Mouse (Mus musculus) urinary bladder, postnatal 4 days (tissue): ENCODE data around the gene Matk.

Experiments used
- DNase-seq, 2 experiments: peaks; one replicate each; pipeline ENCODE4 v3.0.0; 2021 to 2022; ENCODE audit warnings: low spot score in 2 of 2

Gene Matk

GRCm38 (mm10) chr10:81242021-81242420 is 10.7 kb upstream of the Matk start:
- no peak for DNase-seq

DNA sequence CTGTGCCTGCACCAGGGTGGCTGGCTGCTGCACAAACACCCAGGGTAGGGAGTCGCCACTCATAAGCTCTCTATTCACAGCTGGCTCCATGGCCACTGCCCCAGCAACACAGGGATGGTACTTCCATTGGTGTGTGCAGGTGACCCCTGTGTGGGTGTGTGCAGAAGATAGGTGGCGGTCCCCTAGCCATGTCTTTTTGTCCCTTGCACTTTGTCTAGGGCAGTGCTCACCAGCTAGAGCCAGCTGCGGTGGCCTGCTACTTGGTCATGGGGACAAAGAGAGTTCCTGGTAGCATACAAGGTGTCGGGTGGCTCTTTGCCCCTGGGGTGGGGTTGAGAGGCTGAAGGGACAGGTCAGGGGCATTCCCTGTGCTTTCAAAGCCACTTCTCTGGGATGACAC is 8.6 kb upstream of the Matk start:
- no peak for DNase-seq

DNA sequence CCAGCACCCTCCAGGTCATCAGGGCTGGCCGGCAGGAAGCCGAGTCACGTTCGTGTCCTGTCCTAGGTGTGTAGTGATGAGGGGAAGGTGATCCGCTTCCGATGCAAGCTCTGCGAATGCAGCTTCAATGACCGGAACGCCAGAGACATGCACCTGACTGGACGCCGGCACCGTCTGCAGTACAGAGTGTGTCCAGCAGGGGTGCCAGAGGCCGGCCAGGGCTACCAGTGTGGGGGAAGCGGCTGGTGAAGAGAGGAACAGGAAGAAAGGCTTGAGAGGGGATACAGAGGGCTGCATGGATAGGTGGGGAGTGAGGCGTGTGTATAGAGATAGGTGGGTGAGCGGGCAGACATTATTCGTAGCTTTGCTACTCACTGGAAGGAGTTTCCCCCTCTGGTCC is 8.1 kb upstream of the Matk start:
- peak; percentile 62 to 85 for DNase-seq

- DNase-seq: no peak
Observed at GRCm38 (mm10) chr10:81245166-81245565, 7.6 kb upstream of the Matk start.

- no peak for DNase-seq
Observed at GRCm38 (mm10) chr10:81247804-81248203, 4.9 kb upstream of the Matk start.

DNA sequence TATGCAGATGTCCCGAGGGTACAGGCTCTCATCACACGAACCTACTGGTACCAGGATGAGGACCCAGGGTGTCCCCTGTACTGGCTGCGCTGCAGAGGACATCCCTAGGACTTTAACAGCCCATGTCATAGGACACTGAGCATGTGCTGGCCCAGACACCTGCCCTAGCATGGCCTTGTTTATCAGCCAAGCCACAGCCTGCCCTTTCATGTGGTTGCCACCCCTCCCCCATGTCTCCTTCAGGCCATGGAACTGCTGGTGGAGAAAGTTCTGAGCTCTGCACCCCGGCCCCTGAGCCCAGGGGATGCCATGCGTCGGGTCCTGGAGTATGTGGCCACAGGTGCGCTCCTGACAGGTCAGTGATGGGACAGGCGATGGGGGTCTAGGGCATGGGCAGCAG is 3.3 kb upstream of the Matk start:
- DNase-seq: no peak

GRCm38 (mm10) chr10:81254886-81255285 is 2.2 kb downstream of the Matk start:
- DNase-seq: no peak

DNA sequence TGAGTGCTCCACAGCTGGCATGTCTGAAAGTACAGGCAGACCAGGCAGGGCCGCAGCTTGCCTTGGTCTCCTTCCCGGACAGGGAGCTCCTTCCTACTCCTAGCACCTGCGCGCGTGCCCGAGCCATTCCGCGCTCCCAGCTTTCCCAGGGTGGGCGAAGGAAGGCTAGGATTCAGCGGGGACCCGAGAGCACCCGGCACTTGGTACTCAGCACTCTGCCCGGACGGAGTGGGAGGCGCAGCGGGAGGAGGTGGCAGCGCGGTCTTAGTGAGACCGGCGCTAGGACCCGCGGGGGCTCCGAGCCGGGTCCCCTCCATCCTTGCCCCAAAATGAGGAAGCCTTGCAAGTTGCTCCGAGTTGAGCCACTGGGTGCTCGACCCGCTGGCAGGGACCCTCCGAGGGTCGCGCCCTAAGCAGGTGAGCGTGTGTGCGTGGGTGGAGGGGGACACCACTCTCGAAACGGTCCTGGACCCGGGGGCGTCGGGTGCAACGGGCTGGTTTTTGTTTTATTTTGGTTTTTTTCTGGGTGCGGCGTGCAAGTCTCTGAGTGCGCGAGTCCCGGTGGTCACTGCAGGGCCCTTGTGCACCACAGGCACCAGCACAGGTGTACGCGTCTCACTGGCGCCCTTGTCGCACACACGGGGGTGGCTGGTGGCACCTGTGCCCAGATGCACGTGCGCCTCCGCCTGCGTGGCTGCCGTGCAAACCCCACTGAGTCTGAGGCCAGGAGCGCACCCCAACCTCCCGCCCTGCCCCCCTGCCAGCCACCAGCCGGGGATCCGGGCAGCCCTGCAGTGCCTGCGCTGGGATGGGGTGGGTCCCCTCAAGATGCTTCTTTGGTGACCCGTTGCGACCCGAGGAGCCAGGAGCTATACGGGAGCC is 4.7 kb downstream of the Matk start:
- DNase-seq: no peak

DNA sequence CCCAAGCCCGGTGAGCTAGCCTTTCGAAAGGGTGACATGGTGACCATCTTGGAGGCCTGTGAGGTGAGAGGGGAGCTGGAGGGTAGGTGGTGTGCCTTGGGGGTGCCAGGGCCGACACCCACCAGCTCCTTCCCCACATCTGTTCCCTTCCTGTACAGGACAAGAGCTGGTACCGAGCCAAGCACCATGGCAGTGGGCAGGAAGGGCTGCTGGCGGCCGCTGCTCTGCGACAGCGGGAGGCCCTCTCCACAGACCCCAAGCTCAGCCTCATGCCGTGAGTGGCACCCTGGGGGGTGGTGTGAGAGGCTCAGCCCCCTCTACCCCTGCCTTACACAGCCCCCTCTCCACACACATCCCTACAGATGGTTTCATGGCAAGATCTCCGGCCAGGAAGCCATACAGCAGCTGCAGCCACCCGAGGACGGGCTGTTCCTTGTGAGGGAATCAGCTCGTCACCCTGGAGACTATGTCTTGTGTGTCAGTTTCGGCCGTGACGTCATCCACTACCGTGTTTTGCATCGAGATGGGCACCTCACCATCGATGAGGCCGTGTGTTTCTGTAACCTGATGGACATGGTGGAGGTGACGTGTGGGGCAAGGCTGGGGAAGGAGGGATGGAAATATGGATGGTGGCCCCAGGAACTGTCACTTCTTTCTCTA is 6.6 kb downstream of the Matk start:
- DNase-seq: no peak

- DNase-seq: no peak
Observed at GRCm38 (mm10) chr10:81261025-81261424, 8.3 kb downstream of the Matk start.

- DNase-seq: no peak
Observed at GRCm38 (mm10) chr10:81265540-81265939, 12.8 kb downstream of the Matk start.

GRCm38 (mm10) chr10:81266211-81267105 is 13.7 kb downstream of the Matk start, which contains the start of the genes Mrpl54 and Apba3:
Mrpl54 (minus strand) TSS chr10:81266934.
Apba3 (plus strand) TSS chr10:81266960.
- DNase-seq: peak; percentile 94

DNA sequence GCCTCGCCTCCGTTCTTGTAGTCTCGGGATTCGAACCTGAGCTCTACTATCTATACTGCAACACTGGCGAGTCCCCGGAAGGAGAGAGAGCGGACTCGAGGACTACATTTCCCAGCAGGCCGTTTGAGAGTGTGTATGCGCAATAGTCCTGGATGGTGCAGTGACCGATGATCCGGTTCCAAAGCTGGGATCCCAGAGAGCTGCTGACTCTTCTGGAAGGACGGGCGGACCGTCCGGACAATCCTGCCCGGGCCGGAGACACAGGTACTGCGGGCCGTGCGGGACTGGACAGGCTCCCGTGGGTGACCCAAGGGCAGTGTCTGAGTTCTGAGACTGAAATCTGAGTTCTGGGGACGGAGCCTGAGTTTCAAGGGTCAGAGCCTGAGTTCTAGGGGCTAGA is 15.3 kb downstream of the Matk start:
- DNase-seq: peak; percentile 74 to 77

DNA sequence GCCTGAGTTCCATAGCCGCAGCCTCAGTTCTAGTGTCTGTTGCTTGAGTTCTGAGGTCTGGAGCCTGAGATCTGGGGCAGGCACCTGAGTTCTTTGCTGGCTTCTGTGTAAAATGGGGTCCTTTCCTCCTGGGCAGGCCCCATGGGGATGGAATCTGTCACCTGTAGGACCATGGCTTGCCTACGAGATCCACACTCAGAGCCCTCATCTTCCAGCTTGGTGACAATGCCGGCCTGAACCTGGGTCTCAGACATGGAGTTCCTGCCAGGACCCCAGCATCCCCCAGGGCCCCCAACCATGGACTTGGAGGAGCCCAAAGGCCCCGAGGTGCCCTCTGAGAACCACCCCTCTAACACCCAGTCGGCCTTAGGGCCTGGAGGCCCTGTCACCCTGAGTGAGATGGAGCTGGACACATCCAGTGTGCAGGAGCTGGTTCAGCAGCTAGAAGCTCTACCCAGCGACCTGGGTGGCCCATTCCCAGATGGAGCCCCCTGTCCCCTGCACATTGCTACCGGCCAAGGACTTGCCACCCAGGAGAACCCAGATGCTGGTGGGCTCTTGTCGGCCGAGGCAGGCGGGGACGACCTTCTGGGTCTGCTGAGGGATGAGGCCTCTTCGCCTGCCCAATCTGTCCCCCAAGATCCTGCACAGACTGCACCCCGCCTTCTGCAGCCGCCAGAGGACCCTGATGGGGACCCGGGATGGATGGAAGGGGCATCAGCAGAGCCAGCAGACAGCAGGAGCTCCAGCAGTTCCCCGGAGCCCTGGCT is 16.1 kb downstream of the Matk start:
- no peak for DNase-seq

GRCm38 (mm10) chr10:81272356-81272755 is 19.6 kb downstream of the Matk start:
- no peak for DNase-seq

DNA sequence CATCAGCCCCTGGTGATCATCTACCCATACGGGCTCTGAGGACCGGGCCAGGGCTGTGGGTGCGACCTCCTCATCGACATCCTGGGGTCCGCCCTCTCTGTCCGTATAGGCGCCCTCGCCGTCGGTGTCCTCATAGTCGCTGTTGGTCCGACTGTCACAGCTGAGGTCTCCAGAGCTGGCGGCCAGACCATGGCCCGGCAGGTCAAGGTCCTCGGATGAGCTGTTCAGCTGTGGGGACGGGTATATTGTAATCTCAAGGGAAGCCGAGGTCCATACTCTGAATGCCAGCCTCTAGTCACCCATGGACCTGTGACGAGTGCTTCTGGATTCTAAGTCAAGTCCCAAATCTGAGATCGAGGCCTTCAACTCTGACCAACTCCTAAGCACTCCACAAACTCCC is 21.1 kb downstream of the Matk start:
- DNase-seq: no peak

DNA sequence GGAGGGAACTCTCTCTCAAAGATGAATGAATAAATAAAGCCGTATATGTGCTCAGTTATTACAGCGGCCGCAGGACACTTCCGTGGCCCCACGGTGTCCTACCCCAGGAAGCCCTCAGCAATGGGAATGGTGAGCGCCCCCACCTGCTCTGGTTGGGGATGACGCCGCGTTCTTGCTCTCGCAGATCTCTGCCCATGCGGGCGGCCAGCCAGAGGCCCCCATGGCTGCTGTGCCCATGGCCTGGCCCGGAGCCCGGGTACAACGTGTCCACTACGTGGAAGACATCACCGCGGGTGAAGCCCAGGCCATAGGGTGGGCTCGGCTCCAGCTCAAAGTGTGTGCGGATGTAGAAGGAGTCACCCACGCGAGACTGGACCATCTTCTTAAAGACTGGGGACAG is 24.9 kb downstream of the Matk start:
- DNase-seq: no peak

GRCm38 (mm10) chr10:81279496-81279895 is 26.8 kb downstream of the Matk start:
- no peak for DNase-seq

DNA sequence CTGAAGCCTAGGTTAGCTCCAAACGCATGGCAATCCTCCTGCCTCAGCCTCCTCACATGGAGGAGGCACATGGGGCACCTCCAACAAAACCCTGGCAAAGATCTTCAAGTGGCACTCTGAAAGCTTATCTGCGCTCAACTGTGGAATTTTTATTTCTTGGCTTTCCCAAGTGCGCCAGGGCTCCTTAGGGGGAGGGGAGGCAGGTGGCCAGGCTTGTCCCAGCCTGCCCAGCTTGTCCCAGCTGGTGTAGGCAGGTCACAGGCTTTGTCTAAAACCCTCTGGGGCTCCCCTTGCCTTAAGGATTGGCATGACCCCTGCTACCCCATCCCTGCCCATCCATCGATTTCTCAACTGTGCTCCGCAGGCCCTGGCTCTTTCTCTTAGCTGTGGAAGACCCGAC is 31.5 kb downstream of the Matk start:
- DNase-seq: no peak

DNA sequence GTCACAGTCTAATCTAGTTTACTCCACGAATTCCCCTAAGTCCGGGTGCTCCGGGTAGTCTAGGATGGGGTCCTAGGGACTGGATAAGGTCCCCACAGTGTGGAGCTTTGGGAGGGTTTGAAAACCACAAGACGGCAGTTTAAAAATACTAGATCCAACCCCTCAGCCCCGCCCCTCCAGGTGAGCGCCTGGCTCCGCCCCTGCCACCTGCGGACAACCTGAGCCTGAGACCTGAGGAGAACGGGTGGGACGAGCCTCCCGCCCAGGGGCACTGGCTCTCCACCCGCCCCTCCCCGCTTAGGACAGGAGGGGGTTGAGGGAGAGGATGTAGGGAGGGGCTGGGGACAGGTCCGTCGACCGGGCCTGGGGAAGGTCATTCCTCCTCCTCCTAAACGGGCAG is 32.0 kb downstream of the Matk start:
- DNase-seq: no peak

- DNase-seq: peak; percentile 86 to 94
Observed at GRCm38 (mm10) chr10:81285694-81286450, 33.1 kb downstream of the Matk start.
